Mouse (Mus musculus) embryonic fibroblast, embryonic 13.5 days (primary cell): ENCODE data around the gene Sept9. TPM values are rescaled to one million over a fixed set of nuclear protein-coding genes. Genes with fewer than 3 reads are reported as not detected.

ENCODE experiments used
- H3K27ac ChIP-seq: 2 replicates; pipeline ENCODE4 v1.5.1; 2012; ENCODE audit warnings: low read length, control low read depth, inconsistent platforms; ENCODE audit not compliant: insufficient read depth
- H3K4me1 ChIP-seq: 2 replicates; pipeline ENCODE4 v1.6.1; 2011; ENCODE audit warnings: low read length; ENCODE audit not compliant: control insufficient read depth, insufficient read depth
- H3K4me3 ChIP-seq: 2 replicates; pipeline ENCODE4 v1.5.1; 2011; ENCODE audit warnings: mild to moderate bottlenecking, control low read depth, low read length; ENCODE audit not compliant: insufficient read depth
- CTCF ChIP-seq: IDR thresholded peaks from 2 replicates; pipeline ENCODE4 v1.5.1; 2011; ENCODE audit warnings: mild to moderate bottlenecking, control low read depth, low read length, moderate library complexity, borderline replicate concordance; ENCODE audit not compliant: insufficient read depth
- POLR2A ChIP-seq: IDR thresholded peaks from 2 replicates; pipeline ENCODE4 v1.6.1; 2011; ENCODE audit warnings: low read depth, mild to moderate bottlenecking, control low read depth, low read length, moderate library complexity
- polyA plus RNA-seq: library from polyadenylated mRNA; stranded (reverse); fragments of >200 nt; gene quantifications from 2 replicates; pipeline ENCODE4 v1.2.4, GENCODE M21; 2011; ENCODE audit warnings: low read depth; ENCODE audit not compliant: missing spikeins, insufficient read length

Gene Sept9
- polyA plus RNA-seq, 1 experiment = 198 TPM

DNA sequence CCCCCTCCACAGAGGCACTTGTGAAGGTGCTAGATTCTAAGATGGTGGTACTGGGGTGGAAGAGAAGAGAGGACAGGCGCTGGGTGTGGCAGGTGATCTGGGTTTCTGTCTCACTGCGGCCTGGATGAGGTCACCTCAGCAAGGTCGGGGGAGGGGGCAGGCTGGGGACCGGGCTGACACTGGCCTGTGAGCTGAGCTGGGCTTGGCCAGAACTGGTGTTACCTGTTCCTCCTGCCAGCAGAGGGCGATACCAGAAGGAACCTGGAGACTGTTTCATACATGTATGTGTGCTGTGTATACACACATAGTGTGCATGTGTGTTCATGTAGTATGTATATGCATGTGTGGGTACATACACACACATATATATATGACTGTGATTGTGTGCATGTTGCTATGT, 23.2 kb upstream of the Sept9 start:
- Histone ChIP-seq H3K4me1 (no peaks in the 10 kb centered on the region), H3K27ac (no peak overlapping the region), H3K4me3 (no peak overlapping the region)
- TF ChIP-seq CTCF (peak; percentile 37; the same call in 1 of the 2 replicates), POLR2A (no peak)

DNA sequence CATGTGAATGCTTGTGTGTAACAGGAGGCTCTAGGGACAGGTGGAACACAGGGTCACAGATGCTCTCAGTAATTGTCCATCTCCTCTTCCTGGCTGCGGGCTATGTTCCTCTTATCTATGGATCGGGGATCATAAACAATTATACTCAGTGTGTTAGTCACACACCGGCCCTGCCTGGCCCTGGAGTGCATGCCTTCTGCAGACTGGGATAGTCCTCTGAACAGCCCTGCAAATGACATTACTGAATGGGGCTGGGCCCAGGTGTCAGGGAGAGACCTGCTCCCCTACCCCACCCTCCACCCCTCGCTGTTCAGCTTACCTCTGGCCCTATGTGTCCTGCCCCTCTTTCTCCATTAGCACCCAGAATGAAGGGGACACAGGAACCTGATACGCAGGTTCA, 22.6 kb upstream of the Sept9 start:
- Histone ChIP-seq H3K4me1 (no peaks in the 10 kb centered on the region), H3K27ac (no peak overlapping the region), H3K4me3 (no peak overlapping the region)
- TF ChIP-seq POLR2A (no peak), CTCF (no peak)

DNA sequence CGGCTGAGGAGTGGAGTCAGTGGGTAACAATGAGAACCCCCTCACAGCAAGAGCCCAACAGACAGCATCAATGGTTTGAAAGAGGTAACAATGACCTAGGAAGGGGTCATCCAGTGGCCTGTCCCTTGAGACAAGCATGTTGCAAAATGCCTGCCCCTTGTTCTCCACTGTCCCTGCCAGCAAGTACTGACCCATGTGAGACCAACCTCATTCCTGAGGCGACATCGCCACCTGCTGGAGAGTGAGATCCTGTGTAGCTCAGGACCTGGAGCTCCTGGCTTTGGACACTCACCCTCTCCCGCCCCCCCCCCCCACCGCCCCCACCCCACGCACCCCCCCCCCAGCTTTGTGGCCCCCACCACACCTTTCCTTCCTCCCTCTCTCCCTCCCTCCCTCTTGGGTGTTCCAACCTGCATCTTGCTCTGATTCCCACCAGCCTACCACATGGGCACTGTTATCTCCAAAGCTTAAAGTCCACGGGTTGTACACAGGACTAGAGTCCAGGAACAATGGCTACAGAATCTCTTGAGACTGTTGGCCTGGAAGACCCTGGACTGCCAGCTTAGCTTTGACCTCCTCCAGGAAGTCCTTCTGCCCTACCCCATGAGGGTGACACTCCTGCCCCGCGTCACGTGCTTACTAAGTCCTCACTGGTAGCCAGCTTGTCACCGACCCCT, 22.0 kb upstream of the Sept9 start:
- Histone ChIP-seq H3K4me3 (no peak overlapping the region), H3K4me1 (no peaks in the 10 kb centered on the region), H3K27ac (no peak overlapping the region)
- TF ChIP-seq POLR2A = no peak
- peak; percentile 98 for TF ChIP-seq CTCF

DNA sequence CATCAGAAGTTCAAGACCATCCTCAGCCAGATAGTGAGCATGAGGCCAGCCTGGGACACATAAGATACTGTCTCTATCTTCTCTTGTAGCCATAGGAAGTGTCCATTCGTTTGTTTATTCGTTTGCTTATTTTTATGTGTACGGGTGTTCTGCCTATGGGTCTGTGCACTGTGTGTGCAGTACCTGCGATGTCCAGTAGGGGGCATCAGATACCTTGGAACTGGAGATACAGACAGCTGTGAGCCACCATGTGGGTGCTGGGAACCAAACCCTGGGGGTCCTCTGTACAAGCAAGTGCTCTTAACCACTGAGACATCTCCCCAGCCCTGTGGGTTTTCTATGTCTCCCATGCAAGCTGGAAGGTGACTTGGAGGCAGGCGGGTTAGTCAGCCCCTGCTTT, 19.6 kb upstream of the Sept9 start:
- no peak overlapping the region for H3K27ac ChIP-seq
- no peaks in the 10 kb centered on the region for H3K4me1 ChIP-seq
- no peak for TF ChIP-seq POLR2A
- 0 out of 2 replicates have a peak, but pooled peaks have one; percentile 20 for TF ChIP-seq CTCF
- H3K4me3 ChIP-seq = no peak overlapping the region

DNA sequence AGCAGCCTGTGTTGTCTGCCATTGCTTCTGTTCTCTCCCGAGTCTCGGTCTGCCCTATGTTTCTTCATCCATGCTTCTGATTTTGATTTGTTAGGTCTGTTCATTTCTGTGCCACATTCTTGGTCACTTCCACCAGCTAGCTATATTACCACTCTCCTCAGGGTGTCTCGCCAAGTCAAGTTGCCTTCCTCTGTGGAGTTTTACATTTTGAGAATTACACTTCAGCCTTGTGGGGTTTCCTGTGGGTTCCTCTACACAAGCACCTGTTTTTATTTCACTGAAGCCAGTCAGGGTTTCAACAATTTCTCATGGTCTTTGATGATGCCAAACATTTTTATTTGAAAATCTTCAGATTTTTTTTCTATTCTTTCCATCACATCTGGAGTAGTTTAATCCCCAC, 16.7 kb upstream of the Sept9 start:
- Histone ChIP-seq H3K4me3 (no peak overlapping the region), H3K4me1 (no peaks in the 10 kb centered on the region), H3K27ac (no peak overlapping the region)
- TF ChIP-seq POLR2A (no peak), CTCF (no peak)

DNA sequence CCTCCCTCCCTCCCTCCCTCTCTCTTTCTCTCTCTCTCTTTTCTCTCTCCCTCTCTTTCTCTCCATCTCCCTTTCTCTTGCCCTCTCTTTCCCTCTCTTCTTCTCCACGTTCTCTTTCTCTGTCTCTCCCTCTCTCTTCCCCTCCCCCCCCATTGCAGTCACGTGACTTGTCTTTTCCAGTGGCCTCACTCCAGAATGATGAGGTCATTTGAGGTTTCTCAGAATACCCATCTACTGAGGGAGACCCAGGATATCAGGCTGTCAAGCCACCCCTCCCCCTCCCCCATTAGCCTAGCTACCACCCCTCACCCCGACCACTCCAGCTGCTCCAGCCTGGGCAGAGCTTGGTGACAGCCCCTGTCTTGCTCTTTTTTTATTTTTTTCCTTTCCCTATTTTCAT, 16.2 kb upstream of the Sept9 start:
- Histone ChIP-seq H3K4me3 (no peak overlapping the region), H3K27ac (no peak overlapping the region), H3K4me1 (no peaks in the 10 kb centered on the region)
- no peak for TF ChIP-seq CTCF
- no peak for TF ChIP-seq POLR2A

DNA sequence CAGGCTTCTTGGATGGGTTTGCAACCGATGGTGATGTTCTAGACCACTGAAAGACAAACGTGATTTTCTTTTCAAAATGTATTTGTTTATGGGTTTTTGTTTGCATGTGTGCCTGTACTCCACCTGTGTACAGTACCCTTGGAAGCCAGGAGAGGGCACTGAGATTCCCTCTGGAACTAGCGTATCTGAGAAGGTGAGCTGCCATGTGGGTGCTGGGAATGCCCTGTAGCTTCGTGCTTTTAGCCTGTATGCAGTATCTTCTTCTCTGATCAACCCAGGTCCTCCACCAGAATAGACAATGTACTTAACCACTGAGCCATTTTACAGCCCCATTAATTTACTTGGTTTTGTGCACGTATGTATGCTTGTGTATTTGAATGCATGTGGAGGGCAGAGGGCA, 15.6 kb upstream of the Sept9 start:
- no peak overlapping the region for H3K4me3 ChIP-seq
- no peaks in the 10 kb centered on the region for H3K4me1 ChIP-seq
- no peak overlapping the region for H3K27ac ChIP-seq
- TF ChIP-seq POLR2A (no peak), CTCF (no peak)

DNA sequence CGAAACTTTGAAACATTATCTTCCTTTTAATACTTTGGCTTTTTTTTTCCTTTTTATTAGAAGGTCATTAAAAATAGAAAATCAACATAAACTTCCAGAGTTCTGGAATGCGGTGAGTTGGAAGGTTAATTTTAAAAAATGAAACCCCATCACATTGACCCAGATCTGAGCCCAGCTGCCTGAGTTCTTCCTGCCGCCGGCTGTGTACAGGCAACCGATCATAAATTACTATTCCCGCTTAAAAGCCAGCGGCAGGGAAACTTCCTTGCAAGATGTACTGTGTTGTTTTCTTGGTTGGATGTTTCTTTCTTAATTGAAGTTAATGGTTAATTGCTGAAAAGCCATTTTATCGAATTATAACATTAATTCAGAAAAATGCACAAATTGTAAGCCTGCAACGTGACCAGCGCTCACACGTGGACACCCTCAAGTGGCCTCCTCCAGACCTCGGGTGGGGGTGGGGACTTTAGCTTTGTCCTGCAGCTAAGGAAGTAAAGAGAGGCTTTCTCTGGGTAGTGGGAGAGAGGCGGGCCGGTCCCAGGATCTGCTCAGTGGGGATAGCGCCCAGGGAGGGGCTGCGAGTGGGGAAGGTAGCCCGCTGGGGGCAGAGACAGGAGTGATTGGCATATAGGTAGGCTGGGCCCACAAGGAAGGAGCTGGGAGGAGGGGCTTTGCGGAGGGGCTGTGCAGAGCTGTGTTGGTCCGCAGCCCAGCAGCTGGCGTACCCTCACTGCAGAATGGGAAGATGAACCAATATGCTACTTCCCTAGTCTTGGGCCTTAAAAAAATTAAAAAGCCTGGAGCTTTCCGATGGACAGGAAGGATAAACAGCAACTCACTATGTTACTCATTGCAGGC, 14.2 kb upstream of the Sept9 start:
- Histone ChIP-seq H3K4me1 (no peaks in the 10 kb centered on the region), H3K27ac (no peak overlapping the region), H3K4me3 (no peak overlapping the region)
- no peak for TF ChIP-seq POLR2A
- no peak for TF ChIP-seq CTCF

DNA sequence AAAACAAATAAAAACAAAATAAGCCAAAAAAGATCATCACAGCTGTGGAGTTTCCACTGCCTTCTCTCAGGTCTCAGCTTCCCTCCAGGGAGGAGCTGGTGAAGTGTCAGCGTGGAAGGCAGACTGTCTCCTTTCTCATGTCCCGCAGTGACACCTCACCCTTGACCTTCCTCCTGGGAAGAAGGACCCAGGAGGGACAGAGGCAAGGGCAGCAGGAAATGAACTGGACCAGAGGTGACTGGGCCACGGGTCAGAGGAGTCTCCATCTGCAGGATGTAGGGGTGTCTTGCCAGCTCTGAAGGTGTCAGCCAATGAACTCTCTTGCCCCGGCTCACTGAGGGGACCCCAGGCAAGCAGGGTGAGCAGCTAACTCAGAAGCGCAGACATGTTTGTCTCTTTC, 7.9 kb upstream of the Sept9 start:
- no peaks in the 10 kb centered on the region for H3K4me1 ChIP-seq

DNA sequence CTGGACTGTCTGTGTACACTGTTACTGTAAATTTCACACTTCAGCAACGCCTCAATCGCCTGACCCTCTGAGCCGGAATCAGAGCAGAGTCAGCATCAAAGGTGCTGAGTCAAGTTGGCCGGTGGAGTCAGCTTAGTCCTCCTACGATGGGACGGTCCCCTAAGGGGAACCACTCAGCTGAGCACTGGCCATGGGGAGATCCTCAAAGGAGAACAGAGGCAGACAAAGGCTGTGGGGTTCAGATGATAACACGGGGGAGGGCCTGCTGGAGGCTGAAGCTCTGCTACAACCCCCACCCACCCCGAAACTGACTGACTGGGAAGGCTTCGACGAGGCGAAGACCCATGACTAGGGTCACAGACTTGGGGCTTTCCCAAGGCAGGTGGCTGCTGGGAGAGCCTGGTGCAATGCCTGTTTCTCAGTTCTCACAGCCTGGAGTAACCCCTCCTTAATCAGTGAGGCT, 5.0 kb upstream of the Sept9 start:
- H3K27ac ChIP-seq = no peak overlapping the region
- H3K4me1 ChIP-seq = no peaks in the 10 kb centered on the region
- H3K4me3 ChIP-seq = no peak overlapping the region
- TF ChIP-seq CTCF (no peak), POLR2A (no peak)

More for the DNA sequence above, 7.9 kb upstream of the Sept9 start:
- Histone ChIP-seq H3K27ac (no peak overlapping the region), H3K4me3 (no peak overlapping the region)
- TF ChIP-seq POLR2A (no peak), CTCF (no peak)
